Mouse (Mus musculus) gonadal fat pad, adult 2 months (tissue): ENCODE measurements around the gene 4930404N11Rik. TPM values are rescaled to one million over a fixed set of nuclear protein-coding genes. Genes with fewer than 3 reads are reported as not detected.

ENCODE experiments used
- DNase-seq: peaks from one replicate; pipeline ENCODE4 v3.0.0-alpha.2; 2012; ENCODE audit warnings: low read depth
- polyA plus RNA-seq: library from polyadenylated mRNA; depleted of rRNA; stranded (reverse); fragments of >200 nt; gene quantifications from 2 replicates; pipeline ENCODE4 v1.2.3, GENCODE M21; 2012; rRNA removed

The 4930404N11Rik gene
- 1.7 and 2.0 TPM in 2 replicates for polyA plus RNA-seq

- DNase-seq = no peak
These were observed at the start of gene 4930404N11Rik for GRCm38 (mm10) chr10:81365672-81366476. Gene 4930404N11Rik, minus strand, starts transcription at chr10:81365816.

GRCm38 (mm10) chr10:81415146-81415545 is 49.5 kb upstream of the 4930404N11Rik start:
- DNase-seq = no peak

GRCm38 (mm10) chr10:81414682-81415081 is 49.1 kb upstream of the 4930404N11Rik start:
- no peak for DNase-seq

- DNase-seq = no peak
These were observed 48.0 kb upstream of the 4930404N11Rik start for GRCm38 (mm10) chr10:81413310-81414261.

GRCm38 (mm10) chr10:81412586-81413309 is 47.1 kb upstream of the 4930404N11Rik start:
- DNase-seq = no peak

- no peak for DNase-seq
These were observed 46.1 kb upstream of the 4930404N11Rik start for GRCm38 (mm10) chr10:81411471-81412400.

- no peak for DNase-seq
These were observed 45.4 kb upstream of the 4930404N11Rik start for GRCm38 (mm10) chr10:81410981-81411380.

GRCm38 (mm10) chr10:81410350-81410749 is 44.7 kb upstream of the 4930404N11Rik start:
- DNase-seq = no peak

- DNase-seq = no peak
These were observed 43.7 kb upstream of the 4930404N11Rik start for GRCm38 (mm10) chr10:81409330-81409729.

- no peak for DNase-seq
These were observed 43.3 kb upstream of the 4930404N11Rik start for GRCm38 (mm10) chr10:81408871-81409291.

- no peak for DNase-seq
These were observed 42.8 kb upstream of the 4930404N11Rik start for GRCm38 (mm10) chr10:81408424-81408729.

GRCm38 (mm10) chr10:81407539-81408423 is 42.2 kb upstream of the 4930404N11Rik start:
- no peak for DNase-seq

- no peak for DNase-seq
These were observed 41.2 kb upstream of the 4930404N11Rik start for GRCm38 (mm10) chr10:81406504-81407440.

- no peak for DNase-seq
These were observed 40.1 kb upstream of the 4930404N11Rik start for GRCm38 (mm10) chr10:81405588-81406201.

- no peak for DNase-seq
These were observed 39.1 kb upstream of the 4930404N11Rik start for GRCm38 (mm10) chr10:81404720-81405119.

- DNase-seq = no peak
These were observed 38.5 kb upstream of the 4930404N11Rik start for GRCm38 (mm10) chr10:81404082-81404481.

- no peak for DNase-seq
These were observed 37.9 kb upstream of the 4930404N11Rik start for GRCm38 (mm10) chr10:81403511-81403910.

GRCm38 (mm10) chr10:81402227-81402765 is 36.7 kb upstream of the 4930404N11Rik start:
- no peak for DNase-seq
